8 mouse cellular contexts compared by ENCODE assay signal in genomic region chr10:18138853-18139503, GRCm38 (mm10).
DNase-seq lines count a peak whose midpoint lies in the region; ATAC-seq and TF ChIP-seq lines count a peak whose summit lies in the region.
"Not testable (repeated sequence)": the region's sequence is repeated elsewhere in the genome, so short reads cannot be mapped to it uniquely, and the experiment has no call there.

No protein-coding gene starts in this region.

- H3K4me3 ChIP-seq in embryonic facial prominence, embryonic 14.5 days (ENCODE audit: low read depth, low read length) = peak overlapping the region; percentile 22; the same call in 1 of the 2 replicates
- H3K4me3 ChIP-seq in forebrain, postnatal 0 days (ENCODE audit: low read depth, low read length) = peak overlapping the region; percentile 26; the same call in 1 of the 2 replicates
- peak overlapping the region; percentile 14; the same call in 1 of the 2 replicates for H3K4me3 ChIP-seq in hindbrain, embryonic 12.5 days
- H3K4me3 ChIP-seq in intestine, postnatal 0 days (ENCODE audit: low read depth, low read length); lung, postnatal 0 days (ENCODE audit: low read depth, low read length): not testable (repeated sequence)
- H3K4me3 ChIP-seq in liver, embryonic 11.5 days (ENCODE audit: low read depth, low read length) = peak overlapping the region; percentile 29; the same call in 1 of the 2 replicates
- H3K4me3 ChIP-seq in thymus, adult 2 months (ENCODE audit: control insufficient read depth, insufficient read depth, low read length) = peak overlapping the region; percentile 17; the same call in 1 of the 2 replicates

- not testable (repeated sequence) for TF ChIP-seq CTCF in forebrain, postnatal 0 days (IDR thresholded peaks at IDR 0.05; ENCODE audit: low read depth); intestine, postnatal 0 days (IDR thresholded peaks at IDR 0.05; ENCODE audit: low read depth); lung, postnatal 0 days (IDR thresholded peaks at IDR 0.05); thymus, adult 2 months (IDR thresholded peaks at IDR 0.05; ENCODE audit: borderline replicate concordance, control insufficient read depth, extremely low read depth, insufficient read depth, low read length, poor library complexity)

- H3K4me2 ChIP-seq in embryonic facial prominence, embryonic 14.5 days (ENCODE audit: low read depth, low read length) = peak overlapping the region; percentile 31; the same call in 1 of the 2 replicates
- peak overlapping the region; percentile 27 for H3K4me2 ChIP-seq in forebrain, postnatal 0 days (ENCODE audit: low read depth)
- not testable (repeated sequence) for H3K4me2 ChIP-seq in hindbrain, embryonic 12.5 days (replicated peaks); liver, embryonic 11.5 days; lung, postnatal 0 days (replicated peaks; ENCODE audit: low read depth, low read length)
- 0 out of 2 replicates have a peak overlapping the region, but pooled peaks have one; percentile 30 for H3K4me2 ChIP-seq in intestine, postnatal 0 days (replicated peaks; ENCODE audit: low read depth)

- not testable (repeated sequence) for H3K9ac ChIP-seq in embryonic facial prominence, embryonic 14.5 days (ENCODE audit: low read depth, low read length); forebrain, postnatal 0 days; hindbrain, embryonic 12.5 days; intestine, postnatal 0 days (ENCODE audit: low read depth, low read length); liver, embryonic 11.5 days (ENCODE audit: low read depth, low read length); lung, postnatal 0 days (replicated peaks; ENCODE audit: low read depth)

- not testable (repeated sequence) for H3K36me3 ChIP-seq in embryonic facial prominence, embryonic 14.5 days (ENCODE audit: control insufficient read depth, insufficient read depth, low read length); forebrain, postnatal 0 days (ENCODE audit: insufficient read depth); hindbrain, embryonic 12.5 days; intestine, postnatal 0 days (ENCODE audit: control insufficient read depth, insufficient read depth); liver, embryonic 11.5 days (ENCODE audit: control insufficient read depth, insufficient read depth, low read length); lung, postnatal 0 days (ENCODE audit: insufficient read depth, low read length); thymus, adult 2 months (ENCODE audit: control insufficient read depth, insufficient read depth, low read length)

- TF ChIP-seq POLR2A in thymus, adult 2 months (IDR thresholded peaks at IDR 0.05; ENCODE audit: control insufficient read depth, extremely low read depth, insufficient read depth, low read length, poor library complexity) = not testable (repeated sequence)

- not testable (repeated sequence) for H3K27me3 ChIP-seq in embryonic facial prominence, embryonic 14.5 days (replicated peaks; ENCODE audit: control insufficient read depth, insufficient read depth, low read length); forebrain, postnatal 0 days (ENCODE audit: insufficient read depth, low read length); hindbrain, embryonic 12.5 days; intestine, postnatal 0 days (replicated peaks; ENCODE audit: control insufficient read depth, insufficient read depth, low read length); liver, embryonic 11.5 days (replicated peaks; ENCODE audit: control insufficient read depth, insufficient read depth, low read length); lung, postnatal 0 days (replicated peaks; ENCODE audit: insufficient read depth, low read length); thymus, adult 2 months (ENCODE audit: control insufficient read depth, insufficient read depth, low read length)

- not testable (repeated sequence) for TF ChIP-seq EP300 in lung, postnatal 0 days (IDR thresholded peaks at IDR 0.05)

- not testable (repeated sequence) for ATAC-seq in embryonic facial prominence, embryonic 14.5 days (ENCODE audit: low read depth); hindbrain, embryonic 12.5 days (ENCODE audit: low FRiP score); intestine, postnatal 0 days; liver, embryonic 11.5 days (replicated peaks; ENCODE audit: low FRiP score)
- ATAC-seq in forebrain, postnatal 0 days = peak; percentile 43; the same call in 1 of the 2 replicates
- peak; percentile 41; the same call in 1 of the 2 replicates for ATAC-seq in lung, postnatal 0 days

- WGBS in embryonic facial prominence, embryonic 14.5 days = 88% methylated on average over 12 of the region's 26 CpGs
- 68% methylated on average over 12 of the region's 26 CpGs for WGBS in forebrain, postnatal 0 days
- WGBS in hindbrain, embryonic 12.5 days = 76% methylated on average over 15 of the region's 26 CpGs
- 70% methylated on average over 12 of the region's 26 CpGs for WGBS in intestine, postnatal 0 days
- 62% methylated on average over 12 of the region's 26 CpGs for WGBS in liver, embryonic 11.5 days
- WGBS in lung, postnatal 0 days = 74% methylated on average over 12 of the region's 26 CpGs
- 51% methylated on average over 17 of the region's 26 CpGs for WGBS in thymus, adult 2 months

- not testable (repeated sequence) for H3K9me3 ChIP-seq in embryonic facial prominence, embryonic 14.5 days (ENCODE audit: control insufficient read depth, low read length); forebrain, postnatal 0 days (ENCODE audit: low read length); hindbrain, embryonic 12.5 days (replicated peaks); intestine, postnatal 0 days (ENCODE audit: control insufficient read depth); liver, embryonic 11.5 days (ENCODE audit: control insufficient read depth, low read length); lung, postnatal 0 days (ENCODE audit: low read length)

- H3K4me1 ChIP-seq in embryonic facial prominence, embryonic 14.5 days (ENCODE audit: control insufficient read depth, insufficient read depth, low read length); forebrain, postnatal 0 days (ENCODE audit: insufficient read depth); hindbrain, embryonic 12.5 days; intestine, postnatal 0 days (replicated peaks; ENCODE audit: control insufficient read depth, insufficient read depth, low read length); liver, embryonic 11.5 days (replicated peaks; ENCODE audit: control insufficient read depth, insufficient read depth, low read length); lung, postnatal 0 days (ENCODE audit: insufficient read depth, low read depth, low read length); thymus, adult 2 months (replicated peaks; ENCODE audit: control insufficient read depth, insufficient read depth, low read length): not testable (repeated sequence)

- H3K27ac ChIP-seq in embryonic facial prominence, embryonic 14.5 days (replicated peaks; ENCODE audit: low read depth, low read length); forebrain, postnatal 0 days (ENCODE audit: low read depth, low read length); hindbrain, embryonic 12.5 days; intestine, postnatal 0 days (ENCODE audit: low read depth, low read length); liver, embryonic 11.5 days (ENCODE audit: low read depth, low read length); lung, postnatal 0 days (ENCODE audit: low read length): not testable (repeated sequence)
- H3K27ac ChIP-seq in thymus, adult 2 months (ENCODE audit: control insufficient read depth, insufficient read depth, low read length) = peak overlapping the region; percentile 73

- DNase-seq in embryonic facial prominence, embryonic 14.5 days (ENCODE audit: low spot score); forebrain, postnatal 0 days; liver, embryonic 11.5 days (ENCODE audit: low spot score); lung, postnatal 0 days (ENCODE audit: low spot score); thymus, adult 2 months: not testable (repeated sequence)
- peak; percentile 53 for DNase-seq in naive thymus-derived CD4-positive, alpha-beta T cell, adult 2 months (ENCODE audit: low read depth)
